Mouse (Mus musculus): ENCODE results near the gene 2310022A10Rik.

DNA sequence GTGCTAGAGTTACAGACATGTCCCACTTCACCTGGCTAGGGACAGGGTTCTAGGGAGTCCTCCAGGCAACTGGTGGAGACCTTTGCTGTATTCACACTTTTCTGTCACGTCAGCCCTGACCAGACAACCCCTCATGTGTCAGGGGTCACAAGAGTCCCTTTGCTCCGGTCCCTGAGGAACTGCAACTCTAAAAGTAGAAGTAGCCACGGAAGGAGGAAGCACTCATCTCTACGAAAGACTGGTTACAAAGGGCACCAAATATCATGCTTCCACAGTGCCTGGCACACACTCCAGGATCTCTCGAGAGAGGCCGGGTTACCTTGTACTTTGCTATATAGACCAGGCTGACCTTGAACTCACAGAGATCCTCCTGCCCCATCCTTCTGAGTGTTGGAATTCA lies 16.4 kb upstream of the 2310022A10Rik start:
- TF ChIP-seq POLR2AphosphoS5 (IDR thresholded peaks at IDR 0.05; ENCODE audit: insufficient replicate concordance, low read depth, low read length): no peak
- no peak for TF ChIP-seq CTCF (IDR thresholded peaks at IDR 0.05; ENCODE audit: low read depth, low read length)
- no peak for TF ChIP-seq TAL1 (conservative IDR thresholded peaks at IDR 0.05; ENCODE audit: low read depth, low read length)
- TF ChIP-seq GATA1 (IDR thresholded peaks at IDR 0.05; ENCODE audit: borderline replicate concordance, low read length): no peak
- TF ChIP-seq GATA2 (IDR thresholded peaks at IDR 0.05; ENCODE audit: borderline replicate concordance, low read depth, low read length): no peak
